Mouse (Mus musculus) stomach, embryonic 15.5 days (tissue): ENCODE results near the gene Sprr2h. TPM values are rescaled to one million over a fixed set of nuclear protein-coding genes. Genes with fewer than 3 reads are reported as not detected.

Experiments
- polyA plus RNA-seq: library from polyadenylated mRNA; unstranded; fragments of >200 nt; fragmentation: Nextera tagmentation; extraction: Ambion mirVana; gene quantifications from 2 replicates; pipeline ENCODE4 v1.2.1, GENCODE M21; 2015

Sprr2h gene
- polyA plus RNA-seq, 1 experiment from 2014 or later: 0.21 TPM

Other genes with a start within 250 kb of the Sprr2h start
- not detected in 2 replicates for gene Lelp1, start 242.9 kb upstream of the Sprr2h start, polyA plus RNA-seq
- 9.5 and 12.7 TPM in 2 replicates for gene Sprr2a1, start 169.9 kb upstream of the Sprr2h start, polyA plus RNA-seq
- gene Sprr2a2, start 169.8 kb upstream of the Sprr2h start, polyA plus RNA-seq: 541 and 1,085 TPM in 2 replicates
- gene Sprr2a3, start 100.3 kb upstream of the Sprr2h start, polyA plus RNA-seq: 44.5 and 82.4 TPM in 2 replicates
- 0.23 TPM in 1 of 2 replicates, not detected in the other for gene Sprr2b, start 69.1 kb upstream of the Sprr2h start, polyA plus RNA-seq
- 0.68 TPM in 1 of 2 replicates, not detected in the other for gene Sprr2d, start 46.5 kb upstream of the Sprr2h start, polyA plus RNA-seq
- not detected in 2 replicates for gene Sprr2e, start 33.5 kb upstream of the Sprr2h start, polyA plus RNA-seq
- gene Sprr2f, start 20.5 kb upstream of the Sprr2h start, polyA plus RNA-seq: not detected in 2 replicates
- 0.60 TPM in 1 of 2 replicates, not detected in the other for gene Sprr2i, start 22.3 kb downstream of the Sprr2h start, polyA plus RNA-seq
- gene Sprr2j-ps, start 32.4 kb downstream of the Sprr2h start, polyA plus RNA-seq: 1.2 TPM in 1 of 2 replicates, not detected in the other
- 7.3 and 25.4 TPM in 2 replicates for gene Gm9774, start 43.7 kb downstream of the Sprr2h start, polyA plus RNA-seq
- gene Sprr2k, start 46.9 kb downstream of the Sprr2h start, polyA plus RNA-seq: 0.73 TPM in 1 of 2 replicates, not detected in the other
- gene Sprr1b, start 53.1 kb downstream of the Sprr2h start, polyA plus RNA-seq: 1.6 TPM in 1 of 2 replicates, not detected in the other
- gene Sprr3, start 73.0 kb downstream of the Sprr2h start, polyA plus RNA-seq: 30.3 and 125 TPM in 2 replicates
- 69.5 and 186 TPM in 2 replicates for gene Sprr1a, start 100.2 kb downstream of the Sprr2h start, polyA plus RNA-seq
- not detected in 2 replicates for gene Sprr4, start 114.8 kb downstream of the Sprr2h start, polyA plus RNA-seq
- gene 2310046K23Rik, start 148.8 kb downstream of the Sprr2h start, polyA plus RNA-seq: not detected in 2 replicates
- gene Ivl, start 188.1 kb downstream of the Sprr2h start, polyA plus RNA-seq: 0.41 and 1.2 TPM in 2 replicates
- gene Smcp, start 203.3 kb downstream of the Sprr2h start, polyA plus RNA-seq: 0.67 TPM in 1 of 2 replicates, not detected in the other
- gene 2210017I01Rik, start 221.8 kb downstream of the Sprr2h start, polyA plus RNA-seq: not detected in 2 replicates
- gene Lce6a, start 236.0 kb downstream of the Sprr2h start, polyA plus RNA-seq: not detected in 2 replicates